Mouse (Mus musculus): ENCODE measurements at regions not wholly inside any gene's neighbourhood (a gene's known extent, or its start where the extent isn't known, plus 50 kb on each side); places are given as distances from the start of the nearest gene placed in this dataset.

- TF ChIP-seq CTCF (IDR thresholded peaks at IDR 0.05; ENCODE audit: borderline replicate concordance, insufficient read depth, low read length) (no peak), POLR2A (IDR thresholded peaks at IDR 0.05; ENCODE audit: low read depth, low read length) (no peak)
These were observed 64.9 kb upstream of the Rps6ka3 start for GRCm38 (mm10) chrX:159145212-159145611.

Measured in embryonic fibroblast, embryonic 13.5 days (primary cell).